Mouse (Mus musculus) left cerebral cortex, adult 8-10 months (tissue): Measurements from ENCODE around the gene C2cd4b. TPM values are rescaled to one million over a fixed set of nuclear protein-coding genes. Genes with fewer than 3 reads are reported as not detected.

ENCODE experiments used
- DNase-seq, 2 experiments: peaks; one replicate each; pipeline ENCODE4 v3.0.0; 2022; ENCODE audit warnings: low spot score in 2 of 2
- microRNA-seq, 2 experiments: library from miRNA; unstranded; fragments of <30 nt; microRNA quantifications; one replicate each; pipeline ENCODE4 v1.2.0; 2022
- total RNA-seq, 4 experiments: library from RNA; stranded (reverse); gene quantifications; 2 replicates each; pipeline ENCODE4 v1.2.4; 2022

The C2cd4b gene
- total RNA-seq, 4 experiments from 2014 or later = 1.2 to 1.7 (median 1.4) TPM

GRCm38 (mm10) chr9:67771293-67771692 lies 12.1 kb downstream of the C2cd4b start:
- DNase-seq = no peak

GRCm38 (mm10) chr9:67774201-67774600 lies 15.0 kb downstream of the C2cd4b start:
- no peak for DNase-seq

DNA sequence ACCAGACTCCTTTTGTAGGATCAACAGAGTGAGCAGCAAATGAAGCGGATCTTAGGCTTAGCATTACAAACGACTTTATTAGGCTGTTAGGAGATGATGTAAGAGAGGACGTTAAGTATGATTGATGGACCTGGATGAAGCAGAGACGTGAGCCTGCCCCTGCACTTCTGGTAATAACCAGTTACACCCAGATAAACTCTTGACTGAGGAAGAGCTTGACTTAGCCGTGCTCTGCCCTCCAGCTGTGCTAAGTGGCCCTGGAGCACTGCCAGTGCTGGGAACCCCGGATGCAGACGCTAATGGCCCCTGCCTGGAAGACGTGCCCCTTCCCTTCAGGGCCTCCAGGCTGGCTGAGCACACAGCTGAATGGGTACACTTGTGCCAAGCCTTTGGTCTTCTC lies 19.3 kb downstream of the C2cd4b start:
- DNase-seq = no peak

DNA sequence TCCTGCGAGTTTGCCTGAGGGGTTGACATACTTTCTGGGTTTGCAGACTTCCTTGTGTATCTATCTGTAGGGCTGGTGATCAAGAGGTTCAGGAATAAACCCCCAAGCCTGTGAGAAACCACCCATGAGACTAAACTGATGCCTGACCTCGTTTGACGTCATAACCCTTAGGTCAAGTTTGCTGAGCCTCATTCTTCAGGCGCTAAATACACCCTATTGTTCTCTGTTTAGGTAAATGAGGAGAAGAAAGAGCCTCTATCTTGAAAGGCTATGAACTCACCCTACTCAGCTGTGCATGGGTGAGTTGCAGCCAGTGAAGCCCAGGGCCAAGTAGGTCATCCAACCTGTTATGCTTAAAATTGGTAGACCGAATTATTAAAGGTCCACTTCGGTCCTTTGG lies 23.5 kb downstream of the C2cd4b start:
- DNase-seq = no peak

DNA sequence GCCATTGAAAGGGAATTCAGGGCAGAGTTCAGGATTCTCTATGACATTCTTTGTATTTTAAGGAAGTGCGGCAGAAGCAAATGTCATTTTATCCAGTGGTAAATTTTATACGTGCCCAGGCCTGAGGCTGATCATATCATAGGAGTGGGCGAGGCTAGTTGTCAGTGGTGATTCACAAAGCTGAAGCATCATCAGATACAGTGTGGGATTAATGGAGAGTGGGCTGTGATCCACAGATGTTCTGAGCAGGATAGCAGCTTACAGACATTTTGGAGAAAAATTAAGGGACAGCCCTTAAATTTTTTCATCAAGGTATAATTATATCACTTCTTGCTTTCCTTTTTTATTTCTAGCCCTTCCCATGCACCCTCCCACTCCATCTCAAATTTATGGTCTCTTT lies 24.2 kb downstream of the C2cd4b start:
- peak in 1 of 2 experiments; percentile 26 for DNase-seq

DNA sequence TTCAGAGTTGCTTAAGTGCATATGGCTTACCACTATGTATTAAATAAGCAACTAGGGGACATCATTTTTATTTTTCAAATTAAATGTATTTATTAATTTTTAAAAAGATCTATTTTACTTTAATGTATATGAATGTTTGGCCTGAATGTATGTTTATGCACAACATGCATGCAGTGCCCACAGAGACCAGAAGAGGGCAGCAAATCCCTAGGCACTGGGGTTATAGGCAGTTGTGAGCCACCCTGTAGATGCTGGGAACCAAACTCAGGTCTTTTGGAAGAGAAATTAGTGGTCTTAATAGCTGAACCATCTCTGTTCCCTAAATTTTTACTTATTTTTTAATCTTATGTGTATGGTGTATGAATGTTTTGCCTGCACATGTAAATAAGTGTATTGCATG lies 24.7 kb downstream of the C2cd4b start:
- no peak for DNase-seq

DNA sequence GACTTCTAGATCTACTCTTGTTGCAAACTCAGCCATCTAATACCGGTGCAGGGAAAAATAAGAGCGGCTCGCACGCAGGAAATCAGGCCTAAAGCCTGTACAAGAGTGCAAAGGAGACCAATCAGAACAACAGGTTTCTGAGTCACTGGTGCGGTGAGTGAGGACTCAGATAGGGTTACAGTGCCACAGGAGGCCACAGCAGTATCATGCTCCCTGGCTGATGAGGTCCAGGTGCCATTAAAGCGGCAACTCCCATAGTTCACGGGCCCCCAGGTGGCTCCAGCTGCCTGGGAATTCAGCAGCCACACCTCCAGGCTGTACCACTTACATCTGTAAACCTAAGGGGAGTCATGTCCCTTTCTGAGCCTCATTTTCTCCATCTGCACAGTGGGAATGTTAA lies 27.1 kb downstream of the C2cd4b start:
- no peak for DNase-seq

DNA sequence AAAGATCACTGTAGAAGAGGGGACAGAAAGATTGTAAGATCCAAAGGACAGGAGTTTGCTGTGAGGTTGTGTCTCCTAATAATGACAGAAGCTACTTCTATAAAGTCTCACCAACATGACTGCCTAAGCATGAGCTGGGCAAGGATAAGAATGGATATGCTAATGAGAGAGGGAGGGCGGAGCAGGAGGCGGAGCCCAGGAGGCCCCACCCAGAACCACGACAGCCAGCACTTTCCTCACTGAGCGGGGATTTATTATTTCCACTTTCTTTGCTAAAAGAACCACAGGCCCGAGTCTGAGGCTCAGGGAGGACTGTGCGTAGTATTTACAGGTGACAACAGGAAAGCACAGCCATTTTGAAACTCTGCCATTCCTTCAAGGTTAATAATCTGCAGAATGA lies 28.4 kb downstream of the C2cd4b start:
- no peak for DNase-seq

- DNase-seq = no peak
Measured at GRCm38 (mm10) chr9:67792405-67792804, 33.2 kb downstream of the C2cd4b start.

GRCm38 (mm10) chr9:67793501-67793900 lies 34.3 kb downstream of the C2cd4b start:
- DNase-seq = no peak

- DNase-seq = no peak
Measured at GRCm38 (mm10) chr9:67794216-67794615, 35.0 kb downstream of the C2cd4b start.

GRCm38 (mm10) chr9:67794668-67795067 lies 35.4 kb downstream of the C2cd4b start:
- DNase-seq = no peak

- DNase-seq = peak; percentile 12 to 60
Measured at GRCm38 (mm10) chr9:67795205-67795675, 36.0 kb downstream of the C2cd4b start.

- DNase-seq = no peak
Measured at GRCm38 (mm10) chr9:67799078-67799819, 40.0 kb downstream of the C2cd4b start.

GRCm38 (mm10) chr9:67802241-67802640 lies 43.0 kb downstream of the C2cd4b start:
- no peak for DNase-seq

GRCm38 (mm10) chr9:67807000-67807399 lies 47.8 kb downstream of the C2cd4b start:
- DNase-seq = no peak

DNA sequence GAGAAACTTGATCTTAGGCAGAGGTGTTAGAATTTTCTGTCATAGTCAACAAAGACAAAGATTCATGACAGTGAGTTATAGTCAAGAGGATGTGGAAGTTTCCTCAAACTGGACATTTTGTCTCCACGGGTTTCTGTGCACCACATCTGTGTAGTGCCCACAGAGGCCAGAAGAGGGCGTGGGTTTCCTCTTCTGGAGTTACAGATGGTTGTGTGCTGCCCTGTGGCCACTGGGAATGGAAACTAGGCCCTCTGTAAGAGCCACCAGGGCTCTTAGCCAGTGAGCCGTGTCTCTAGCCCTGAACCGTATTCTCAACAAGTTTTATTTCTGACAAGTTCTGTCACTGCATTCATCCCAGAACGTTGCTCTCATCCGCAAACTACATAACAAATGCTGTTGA lies 51.3 kb downstream of the C2cd4b start:
- DNase-seq = no peak

Small RNAs within 50 kb of the gene (microRNA-seq; reads per million reads assigned to microRNA genes)
- gene Mir7241 = 0 reads per million in 2 experiments
- 0 reads per million in 2 experiments for gene Mir7242

Other genes starting within 250 kb of the C2cd4b start
- gene Tln2, start 199.7 kb upstream of the C2cd4b start, total RNA-seq = 100 to 1,000 TPM in 2 of 4 experiments, 10 to 100 TPM in 2; 87.9 to 106 (median 99.3) TPM
- gene C2cd4a, start 72.9 kb downstream of the C2cd4b start, total RNA-seq = under 1 TPM in 1 of 4 experiments, not detected in 3; 0.28 TPM
- 10 to 100 TPM; 70.6 to 84.9 (median 73.6) TPM for gene Vps13c, start 81.0 kb downstream of the C2cd4b start, total RNA-seq